Mouse (Mus musculus): ENCODE data around the gene Cfap74. TPM values are rescaled to one million over a fixed set of nuclear protein-coding genes. Genes with fewer than 3 reads are reported as not detected.
"Not testable (repeated sequence)": the region's sequence is repeated elsewhere in the genome, so short reads cannot be mapped to it uniquely, and the experiment has no call there.

The Cfap74 gene
- total and polyA plus RNA-seq, 3 experiments: 0.39 to 1.0 TPM; not detected in 1

GRCm38 (mm10) chr4:155421412-155422370 lies 12.7 kb downstream of the Cfap74 start:
- Histone ChIP-seq H3K4me1 (ENCODE audit: control insufficient read depth in 1 of 2, insufficient read depth in 2 of 2, low read length in 2 of 2) (peaks cover 0 to 18% of the 10 kb centered on the region in 2 experiments; a peak in 2 of 4 replicates), H3K27ac (ENCODE audit: control insufficient read depth, low read depth, low read length) (peak overlapping the region; percentile 20), H3K9ac (ENCODE audit: control insufficient read depth, low read depth, low read length, poor library complexity, severe bottlenecking) (peak overlapping the region; percentile 77), H3K4me3 (ENCODE audit: control insufficient read depth in 1 of 2, insufficient read depth in 1 of 2, low read depth in 2 of 2, low read length in 2 of 2) (peak overlapping the region; percentile 100)
- DNase-seq (ENCODE audit: low read depth, low spot score): peak; percentile 74
- not testable (repeated sequence) for H3K36me3 ChIP-seq (ENCODE audit: control insufficient read depth in 1 of 2, insufficient read depth in 2 of 2, low read length in 2 of 2); H3K9me3 ChIP-seq (replicated peaks; ENCODE audit: insufficient read depth, low read length); H3K79me2 ChIP-seq (ENCODE audit: control insufficient read depth, insufficient read depth, low read length, poor library complexity); H3K27me3 ChIP-seq (ENCODE audit: control insufficient read depth in 1 of 2, insufficient read depth in 2 of 2, low read length in 2 of 2)
- TF ChIP-seq POLR2A (IDR thresholded peaks at IDR 0.05; ENCODE audit: control insufficient read depth in 1 of 2, insufficient read depth in 1 of 2, low read depth in 1 of 2, low read length in 2 of 2, poor library complexity in 1 of 2) (peak in 1 of 2 experiments; percentile 31; a peak in 1 of 4 replicates), NELFE (IDR thresholded peaks at IDR 0.05; ENCODE audit: low read depth, low read length) (peak; percentile 19; the same call in 1 of the 2 replicates), HCFC1 (IDR thresholded peaks at IDR 0.05; ENCODE audit: low read depth, low read length) (peak; percentile 71), CHD1 (IDR thresholded peaks at IDR 0.05; ENCODE audit: low read depth, low read length) (0 out of 2 replicates have a peak, but pooled peaks have one; percentile 64), MXI1 (IDR thresholded peaks at IDR 0.05; ENCODE audit: low read depth, low read length) (peak; percentile 60; the same call in 1 of the 2 replicates), ETS1 (IDR thresholded peaks at IDR 0.05; ENCODE audit: low read depth, low read length) (peak; percentile 65), GATA1 (IDR thresholded peaks at IDR 0.05; ENCODE audit: low read depth, low read length) (peak; percentile 34; the same call in 1 of the 2 replicates), SIN3A (IDR thresholded peaks at IDR 0.05; ENCODE audit: low read length) (peak; percentile 88), NRF1 (IDR thresholded peaks at IDR 0.05; ENCODE audit: insufficient read depth, low read depth, low read length, poor library complexity, severe bottlenecking) (peak; percentile 32; the same call in 1 of the 2 replicates), TCF12 (IDR thresholded peaks at IDR 0.05; ENCODE audit: low read depth, low read length) (0 out of 2 replicates have a peak, but pooled peaks have one; percentile 28), EP300 (IDR thresholded peaks at IDR 0.05; ENCODE audit: low read depth in 1 of 2, low read length in 2 of 2) (0 out of 4 replicates have a peak, but pooled peaks of 1 of the 2 experiments have one; percentile 14)

GRCm38 (mm10) chr4:155423988-155424387 lies 15.0 kb downstream of the Cfap74 start:
- Histone ChIP-seq H3K9ac (ENCODE audit: control insufficient read depth, low read depth, low read length, poor library complexity, severe bottlenecking) (no peak overlapping the region), H3K27me3 (ENCODE audit: control insufficient read depth in 1 of 2, insufficient read depth in 2 of 2, low read length in 2 of 2) (no peaks in the 10 kb centered on the region), H3K9me3 (replicated peaks; ENCODE audit: insufficient read depth, low read length) (no peaks in the 10 kb centered on the region), H3K79me2 (ENCODE audit: control insufficient read depth, insufficient read depth, low read length, poor library complexity) (peaks cover 2% of the 10 kb centered on the region; the same call in 1 of the 2 replicates), H3K27ac (ENCODE audit: control insufficient read depth, low read depth, low read length) (no peak overlapping the region), H3K4me3 (ENCODE audit: control insufficient read depth in 1 of 2, insufficient read depth in 1 of 2, low read depth in 2 of 2, low read length in 2 of 2) (no peak overlapping the region), H3K36me3 (ENCODE audit: control insufficient read depth in 1 of 2, insufficient read depth in 2 of 2, low read length in 2 of 2) (peaks cover 0 to 5% of the 10 kb centered on the region in 2 experiments; a peak in 1 of 4 replicates), H3K4me1 (ENCODE audit: control insufficient read depth in 1 of 2, insufficient read depth in 2 of 2, low read length in 2 of 2) (peaks cover 0 to 14% of the 10 kb centered on the region in 2 experiments; a peak in 2 of 4 replicates)
- DNase-seq (ENCODE audit: low read depth, low spot score): no peak
- TF ChIP-seq GABPA (IDR thresholded peaks at IDR 0.05; ENCODE audit: low read depth, low read length) (no peak), MYC (IDR thresholded peaks at IDR 0.05; ENCODE audit: low read depth, low read length) (no peak)
